Mouse (Mus musculus): ENCODE measurements around the gene Oas1f. TPM values are rescaled to one million over a fixed set of nuclear protein-coding genes. Genes with fewer than 3 reads are reported as not detected.
"Not testable (repeated sequence)": the region's sequence is repeated elsewhere in the genome, so short reads cannot be mapped to it uniquely, and the experiment has no call there.

Oas1f gene
- polyA plus RNA-seq, 1 experiment from 2014 or later = not detected

- 29% methylated on average over 2 of the region's 2 CpGs for WGBS (ENCODE audit: insufficient replicate concordance)
- no peak overlapping the region for H3K4me2 ChIP-seq
Measured at GRCm38 (mm10) chr5:120871469-120871868, 24.3 kb downstream of the Oas1f start.

GRCm38 (mm10) chr5:120876839-120877238, 29.7 kb downstream of the Oas1f start:
- H3K36me3 ChIP-seq (replicated peaks); ATAC-seq (ENCODE audit: insufficient read depth); H3K9ac ChIP-seq; H3K9me3 ChIP-seq (replicated peaks); H3K4me2 ChIP-seq; H3K27ac ChIP-seq (replicated peaks); H3K4me3 ChIP-seq (replicated peaks); H3K27me3 ChIP-seq; H3K4me1 ChIP-seq (replicated peaks): not testable (repeated sequence)
- WGBS (ENCODE audit: insufficient replicate concordance) = 33% methylated on average over 2 of the region's 3 CpGs

More at GRCm38 (mm10) chr5:120871469-120871868, 24.3 kb downstream of the Oas1f start:
- Histone ChIP-seq H3K36me3 (replicated peaks) (no peaks in the 10 kb centered on the region), H3K4me1 (replicated peaks) (no peaks in the 10 kb centered on the region), H3K9ac (no peak overlapping the region), H3K27me3 (no peaks in the 10 kb centered on the region), H3K4me3 (replicated peaks) (no peak overlapping the region), H3K27ac (replicated peaks) (no peak overlapping the region), H3K9me3 (replicated peaks) (no peaks in the 10 kb centered on the region)
- no peak for ATAC-seq (ENCODE audit: insufficient read depth)

- H3K4me3 ChIP-seq (replicated peaks); H3K4me1 ChIP-seq (replicated peaks); H3K9ac ChIP-seq; H3K36me3 ChIP-seq (replicated peaks); H3K27ac ChIP-seq (replicated peaks); ATAC-seq (ENCODE audit: insufficient read depth); H3K4me2 ChIP-seq; H3K27me3 ChIP-seq; H3K9me3 ChIP-seq (replicated peaks): not testable (repeated sequence)
- WGBS (ENCODE audit: insufficient replicate concordance) = 47% methylated on average over 2 of the region's 2 CpGs
Measured at GRCm38 (mm10) chr5:120877407-120877806, 30.2 kb downstream of the Oas1f start.

- not testable (repeated sequence) for H3K27me3 ChIP-seq; H3K4me1 ChIP-seq (replicated peaks); ATAC-seq (ENCODE audit: insufficient read depth); H3K4me3 ChIP-seq (replicated peaks); H3K36me3 ChIP-seq (replicated peaks); H3K9ac ChIP-seq; H3K4me2 ChIP-seq; H3K9me3 ChIP-seq (replicated peaks); H3K27ac ChIP-seq (replicated peaks)
- WGBS (ENCODE audit: insufficient replicate concordance) = 30% methylated on average over 2 of the region's 2 CpGs
Measured at GRCm38 (mm10) chr5:120878803-120879202, 31.6 kb downstream of the Oas1f start.

- not testable (repeated sequence) for H3K9ac ChIP-seq; ATAC-seq (ENCODE audit: insufficient read depth); H3K4me3 ChIP-seq (replicated peaks); H3K4me1 ChIP-seq (replicated peaks); H3K27ac ChIP-seq (replicated peaks); H3K36me3 ChIP-seq (replicated peaks); H3K27me3 ChIP-seq; H3K4me2 ChIP-seq; H3K9me3 ChIP-seq (replicated peaks)
- 69% methylated on average over 6 of the region's 6 CpGs for WGBS (ENCODE audit: insufficient replicate concordance)
Measured at GRCm38 (mm10) chr5:120881681-120882080, 34.5 kb downstream of the Oas1f start.

- H3K9ac ChIP-seq; H3K36me3 ChIP-seq (replicated peaks); H3K4me2 ChIP-seq; H3K9me3 ChIP-seq (replicated peaks); ATAC-seq (ENCODE audit: insufficient read depth); H3K4me1 ChIP-seq (replicated peaks); H3K27me3 ChIP-seq; H3K27ac ChIP-seq (replicated peaks); H3K4me3 ChIP-seq (replicated peaks): not testable (repeated sequence)
- whole genome bisulfite sequencing (ENCODE audit: insufficient replicate concordance) = 10% methylated on average over 6 of the region's 9 CpGs
Measured at GRCm38 (mm10) chr5:120887413-120887812, 40.2 kb downstream of the Oas1f start, which contains the start of gene Oas1g. Oas1g (minus strand) TSS chr5:120887613.

GRCm38 (mm10) chr5:120887831-120888230, 40.7 kb downstream of the Oas1f start:
- no peak overlapping the region for H3K27ac ChIP-seq (replicated peaks)
- H3K4me3 ChIP-seq (replicated peaks) = no peak overlapping the region
- H3K36me3 ChIP-seq (replicated peaks) = no peaks in the 10 kb centered on the region
- no peaks in the 10 kb centered on the region for H3K4me1 ChIP-seq (replicated peaks)
- H3K4me2 ChIP-seq = no peak overlapping the region
- ATAC-seq (ENCODE audit: insufficient read depth) = no peak
- no peaks in the 10 kb centered on the region for H3K27me3 ChIP-seq
- no peak overlapping the region for H3K9ac ChIP-seq
- H3K9me3 ChIP-seq (replicated peaks) = no peaks in the 10 kb centered on the region
- 23% methylated on average over 6 of the region's 6 CpGs for WGBS (ENCODE audit: insufficient replicate concordance)

DNA sequence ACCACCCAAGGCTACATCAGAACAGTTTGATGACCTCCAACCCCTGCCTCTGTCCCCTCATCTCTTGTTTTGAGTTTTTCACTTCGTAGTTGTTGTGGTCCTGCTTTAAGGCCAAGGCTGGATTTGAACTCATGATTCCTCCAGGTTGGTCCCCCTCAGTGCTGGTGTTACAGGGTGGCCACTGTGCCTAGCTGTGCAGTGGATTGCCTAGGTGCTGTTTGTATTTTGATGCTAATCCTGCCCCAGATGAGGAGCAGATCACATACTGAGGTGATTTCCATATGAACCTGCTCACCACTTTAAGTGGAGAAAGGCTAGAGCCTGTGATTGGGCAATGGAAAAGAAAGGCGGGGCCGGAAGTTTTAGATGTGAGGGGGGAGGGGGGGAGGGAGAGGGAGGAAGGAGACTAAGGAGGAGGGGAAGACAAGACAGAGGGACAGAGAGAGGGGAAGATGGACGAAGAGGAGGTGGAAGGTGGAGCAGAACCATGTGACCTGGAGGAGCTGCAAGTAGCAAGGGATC, 41.2 kb downstream of the Oas1f start:
- H3K27me3 ChIP-seq; H3K4me1 ChIP-seq (replicated peaks); H3K4me2 ChIP-seq; H3K9me3 ChIP-seq (replicated peaks); H3K4me3 ChIP-seq (replicated peaks); ATAC-seq (ENCODE audit: insufficient read depth); H3K27ac ChIP-seq (replicated peaks); H3K9ac ChIP-seq; H3K36me3 ChIP-seq (replicated peaks): not testable (repeated sequence)
- 40% methylated on average over 4 of the region's 4 CpGs for WGBS (ENCODE audit: insufficient replicate concordance)

DNA sequence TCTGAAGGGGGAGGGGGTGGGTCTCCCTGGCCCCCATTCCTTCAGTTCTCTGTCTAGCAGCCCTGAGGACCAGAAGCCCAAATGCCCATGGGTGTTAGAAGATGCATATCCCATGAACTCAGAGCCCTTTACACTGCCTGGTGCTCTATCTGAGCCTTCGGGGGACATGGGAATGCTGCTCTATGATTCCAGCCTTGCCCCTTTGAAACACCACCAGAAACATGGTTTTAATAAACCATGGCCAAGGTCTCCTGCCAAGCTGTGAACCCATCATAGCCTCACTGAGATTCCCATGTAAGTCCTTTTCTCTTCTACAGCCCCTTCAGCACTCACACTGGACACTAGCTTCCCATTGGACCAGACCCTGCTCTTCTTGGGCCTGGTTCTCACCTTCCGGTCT, 42.9 kb downstream of the Oas1f start:
- H3K4me3 ChIP-seq (replicated peaks) = no peak overlapping the region
- no peak overlapping the region for H3K4me2 ChIP-seq
- 70% methylated on average over 2 of the region's 2 CpGs for WGBS (ENCODE audit: insufficient replicate concordance)
- H3K4me1 ChIP-seq (replicated peaks) = no peaks in the 10 kb centered on the region
- no peaks in the 10 kb centered on the region for H3K27me3 ChIP-seq
- no peak overlapping the region for H3K9ac ChIP-seq
- no peaks in the 10 kb centered on the region for H3K36me3 ChIP-seq (replicated peaks)
- ATAC-seq (ENCODE audit: insufficient read depth) = no peak
- no peaks in the 10 kb centered on the region for H3K9me3 ChIP-seq (replicated peaks)
- no peak overlapping the region for H3K27ac ChIP-seq (replicated peaks)

- WGBS (ENCODE audit: insufficient replicate concordance) = 22% methylated on average over 3 of the region's 3 CpGs
- no peak for ATAC-seq (ENCODE audit: insufficient read depth)
- Histone ChIP-seq H3K27me3 (no peaks in the 10 kb centered on the region), H3K9ac (no peak overlapping the region), H3K9me3 (replicated peaks) (no peaks in the 10 kb centered on the region), H3K4me3 (replicated peaks) (no peak overlapping the region), H3K27ac (replicated peaks) (no peak overlapping the region), H3K4me1 (replicated peaks) (no peaks in the 10 kb centered on the region), H3K36me3 (replicated peaks) (no peaks in the 10 kb centered on the region), H3K4me2 (no peak overlapping the region)
Measured at GRCm38 (mm10) chr5:120890991-120891390, 43.8 kb downstream of the Oas1f start.

DNA sequence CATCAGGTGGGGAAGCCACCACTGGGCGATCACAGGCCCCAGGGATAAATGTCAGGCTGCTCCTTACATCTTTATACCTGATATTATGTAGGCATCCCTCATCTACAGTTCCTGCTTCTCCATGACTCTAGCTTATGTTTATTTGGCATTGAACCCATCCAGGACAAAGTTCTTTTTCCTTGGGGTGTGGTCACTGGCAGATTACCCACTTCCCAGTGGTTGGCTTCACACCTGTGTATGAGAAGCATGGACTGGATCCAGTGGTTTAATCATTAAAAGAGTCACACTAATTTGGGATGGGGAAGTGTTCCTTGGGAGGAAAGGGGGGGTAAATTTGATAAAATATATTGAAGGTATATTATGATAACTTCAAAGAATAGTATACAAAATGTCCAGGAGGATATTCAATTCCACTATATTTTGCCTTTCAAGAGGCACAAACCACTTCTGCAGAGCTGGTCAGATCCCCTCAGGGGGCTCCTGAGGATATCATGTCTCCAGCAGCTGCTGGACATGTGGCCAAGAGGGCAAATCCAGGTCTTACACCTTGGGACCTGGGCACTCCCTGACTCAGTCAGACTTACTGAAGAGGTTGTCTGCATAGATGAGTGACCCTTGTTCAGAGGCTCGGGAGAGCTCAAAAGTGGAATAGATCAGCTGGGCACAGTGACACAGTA, 44.5 kb downstream of the Oas1f start:
- H3K4me3 ChIP-seq (replicated peaks); H3K27ac ChIP-seq (replicated peaks); H3K9ac ChIP-seq; H3K4me1 ChIP-seq (replicated peaks); H3K27me3 ChIP-seq; H3K4me2 ChIP-seq; H3K9me3 ChIP-seq (replicated peaks); H3K36me3 ChIP-seq (replicated peaks); ATAC-seq (ENCODE audit: insufficient read depth): not testable (repeated sequence)
- 41% methylated on average over 2 of the region's 2 CpGs for WGBS (ENCODE audit: insufficient replicate concordance)

- H3K4me1 ChIP-seq (replicated peaks) = no peaks in the 10 kb centered on the region
- no peak overlapping the region for H3K4me3 ChIP-seq (replicated peaks)
- no peak overlapping the region for H3K4me2 ChIP-seq
- no peaks in the 10 kb centered on the region for H3K27me3 ChIP-seq
- H3K9ac ChIP-seq = no peak overlapping the region
- no peaks in the 10 kb centered on the region for H3K36me3 ChIP-seq (replicated peaks)
- no peaks in the 10 kb centered on the region for H3K9me3 ChIP-seq (replicated peaks)
- WGBS (ENCODE audit: insufficient replicate concordance) = 51% methylated on average over 2 of the region's 2 CpGs
- no peak overlapping the region for H3K27ac ChIP-seq (replicated peaks)
- ATAC-seq (ENCODE audit: insufficient read depth) = no peak
Measured at GRCm38 (mm10) chr5:120892243-120892660, 45.1 kb downstream of the Oas1f start.

All from liver, embryonic 15.5 days (tissue).